Mouse (Mus musculus) thymus, adult 2 months (tissue): Measurements from ENCODE around the gene Ier2.

Experiments used
- CTCF ChIP-seq: fragments of 200-500 bp; IDR thresholded peaks from 2 replicates; pipeline ENCODE4 v1.5.1; 2012; ENCODE audit warnings: mild to moderate bottlenecking, control low read depth, low read length, moderate library complexity, borderline replicate concordance; ENCODE audit not compliant: control insufficient read depth, poor library complexity, insufficient read depth; ENCODE audit errors: extremely low read depth
- POLR2A ChIP-seq: fragments of 200-500 bp; IDR thresholded peaks from 2 replicates; pipeline ENCODE4 v1.6.1; 2012; ENCODE audit warnings: mild to moderate bottlenecking, low read length, control low read depth, moderate library complexity; ENCODE audit not compliant: control insufficient read depth, poor library complexity, insufficient read depth; ENCODE audit errors: extremely low read depth

DNA sequence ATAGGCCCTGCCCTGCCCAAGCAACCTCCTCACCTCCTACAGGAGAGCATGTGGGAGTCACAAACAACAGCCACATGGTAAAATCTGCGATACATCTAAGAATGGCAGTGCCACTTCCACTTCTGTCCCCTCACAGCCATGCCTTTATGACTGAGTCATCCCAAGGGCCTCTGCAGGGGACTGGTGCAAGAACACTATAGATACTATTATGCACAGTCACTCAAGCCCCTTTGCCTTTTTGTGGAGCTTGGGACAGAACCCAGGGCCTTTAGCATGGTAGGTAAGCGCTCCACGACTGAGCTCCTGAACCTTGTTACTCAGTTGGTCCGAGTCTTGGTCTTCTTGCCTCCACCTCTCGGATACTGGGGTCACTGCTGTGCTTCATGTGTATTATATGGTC, 14.7 kb upstream of the Ier2 start:
- TF ChIP-seq CTCF (no peak), POLR2A (no peak)
